Mouse (Mus musculus) erythroblast, embryonic 14.5 days (primary cell): ENCODE measurements around the gene Gm10778.
"Not testable (repeated sequence)": the region's sequence is repeated elsewhere in the genome, so short reads cannot be mapped to it uniquely, and the experiment has no call there.

Source experiments
- GATA1 ChIP-seq: IDR thresholded peaks from 2 replicates; pipeline ENCODE4 v1.6.1; 2012; ENCODE audit warnings: low read length, inconsistent platforms, mixed read lengths
- TAL1 ChIP-seq: IDR thresholded peaks from 3 replicates; pipeline ENCODE4 v1.6.1; 2012; ENCODE audit warnings: low read length, inconsistent platforms, mixed read lengths

GRCm38 (mm10) chr10:81640825-81641224 lies 8.0 kb upstream of the Gm10778 start:
- not testable (repeated sequence) for TF ChIP-seq TAL1, GATA1
